Mouse (Mus musculus) inflammation-experienced regulatory T-cells, adult 6 months (primary cell): Measurements from ENCODE around the gene Slc41a1. TPM values are rescaled to one million over a fixed set of nuclear protein-coding genes. Genes with fewer than 3 reads are reported as not detected.
"Not testable (repeated sequence)": the region's sequence is repeated elsewhere in the genome, so short reads cannot be mapped to it uniquely, and the experiment has no call there.

Source experiments
- ATAC-seq: one replicate; pipeline ENCODE4 v1.8.0; 2017
- polyA plus RNA-seq, 3 experiments: library from polyadenylated mRNA; unstranded; fragments of 100-300 nt; shearing (Covaris generic); gene quantifications; one replicate each; pipeline ENCODE4 v1.2.1; 2017

Gene Slc41a1
- 10 to 100 TPM; 14.0 to 24.6 (median 17.6) TPM for polyA plus RNA-seq

DNA sequence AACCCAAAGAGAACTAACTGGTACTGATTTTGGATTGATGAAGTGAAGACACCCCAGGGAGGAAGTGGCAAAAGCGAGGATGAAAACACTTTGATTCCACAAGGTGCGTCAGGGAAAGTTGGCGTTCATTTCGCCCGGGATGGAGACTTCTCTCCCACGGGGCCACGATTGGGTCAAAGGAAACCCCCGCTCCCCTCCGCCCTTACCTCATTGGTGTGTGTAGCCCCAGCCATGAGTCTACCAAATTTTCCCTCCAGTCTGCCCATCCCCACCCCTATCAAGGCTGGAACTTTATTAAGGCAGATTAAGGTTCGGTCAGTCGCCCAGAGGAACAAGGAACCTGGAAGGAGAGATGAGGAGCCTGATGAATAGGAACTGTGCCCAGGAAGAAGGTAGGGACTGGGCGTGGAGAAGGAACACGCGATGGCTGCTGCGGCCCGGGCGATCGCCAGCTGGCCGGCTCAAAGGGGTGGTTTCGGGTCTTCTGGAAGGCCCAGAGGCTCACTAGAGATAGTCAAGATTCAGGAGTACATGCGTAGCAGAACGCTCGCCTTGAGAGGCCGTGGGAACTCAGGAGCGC lies at the start of gene Slc41a1:
Gene Slc41a1, plus strand, starts transcription at position 287 of the 580 bp plus-strand sequence.
- peak; percentile 26 for ATAC-seq

DNA sequence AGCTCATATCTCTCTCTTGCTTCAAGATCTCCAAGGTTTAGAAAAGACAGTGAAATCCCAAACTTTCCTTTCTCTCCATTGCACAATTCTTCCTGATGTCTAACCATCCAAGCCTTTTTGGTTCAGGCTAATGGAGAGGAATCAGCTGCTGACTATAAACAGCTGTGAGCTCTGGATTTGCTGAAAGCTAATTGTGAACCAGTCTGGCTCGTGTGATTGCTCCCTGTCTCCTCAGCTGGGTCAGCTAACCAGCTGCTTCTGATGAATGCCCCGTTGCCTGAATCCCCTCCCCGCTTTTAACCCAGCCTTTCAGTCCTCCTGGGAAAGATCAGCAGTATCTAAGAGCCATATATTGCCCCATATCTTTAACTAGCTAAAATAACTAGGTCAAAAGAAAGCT lies 32.7 kb upstream of the Slc41a1 start:
- no peak for ATAC-seq

DNA sequence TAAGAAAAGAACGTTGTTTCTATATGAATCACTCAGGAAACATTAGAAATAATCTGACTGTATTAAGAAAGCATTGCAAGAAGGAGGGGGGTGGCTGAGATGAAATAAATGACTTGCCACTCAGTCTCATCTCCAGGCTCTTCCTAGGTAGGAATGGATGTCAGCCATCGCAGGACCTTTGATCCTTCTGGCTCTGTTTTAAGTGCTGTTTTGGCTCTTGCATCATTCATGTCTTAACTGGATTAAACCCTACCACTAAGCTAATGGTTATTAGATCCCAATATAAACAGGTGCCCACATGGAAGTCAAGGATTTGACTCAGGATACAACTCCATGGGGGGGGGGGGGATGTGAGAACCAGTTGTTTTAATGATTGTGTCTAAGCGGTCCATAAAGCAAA lies 32.1 kb upstream of the Slc41a1 start:
- no peak for ATAC-seq

DNA sequence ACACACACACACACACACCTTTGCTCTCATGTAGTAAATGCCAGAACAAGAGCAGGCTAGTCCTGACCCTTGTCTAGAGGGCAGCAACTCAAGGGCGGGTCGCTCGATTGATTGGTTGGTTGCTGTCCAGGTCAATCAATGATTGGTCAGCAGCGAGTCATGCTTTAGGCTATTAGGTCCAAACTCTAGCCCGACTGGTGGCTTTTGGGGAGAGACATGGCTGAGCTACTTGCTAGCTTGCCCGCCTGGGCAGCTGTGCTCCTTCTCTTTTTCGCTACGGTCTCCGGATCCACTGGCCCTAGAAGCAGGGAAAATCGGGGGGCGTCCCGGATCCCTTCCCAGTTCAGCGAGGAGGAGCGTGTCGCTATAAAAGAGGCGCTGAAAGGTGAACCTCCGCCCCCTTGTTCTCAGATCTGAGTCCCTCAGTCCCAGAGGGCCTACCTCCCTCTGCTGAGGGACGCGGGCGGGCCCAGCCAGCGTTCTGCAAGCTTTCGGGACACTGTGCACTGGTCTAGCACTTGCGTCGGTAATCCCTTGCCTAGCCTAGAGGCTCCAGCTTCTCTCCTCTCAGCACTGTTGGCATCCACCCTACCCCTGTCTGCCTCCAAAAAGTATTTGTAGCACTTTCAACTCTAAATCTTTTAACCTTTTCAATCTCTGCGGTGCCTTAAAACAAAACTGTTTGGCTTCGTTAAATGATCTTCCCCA lies 29.9 kb upstream of the Slc41a1 start, which contains the start of gene Pm20d1:
Gene Pm20d1, plus strand, starts transcription at position 180 of the 708 bp plus-strand sequence.
- ATAC-seq: no peak

DNA sequence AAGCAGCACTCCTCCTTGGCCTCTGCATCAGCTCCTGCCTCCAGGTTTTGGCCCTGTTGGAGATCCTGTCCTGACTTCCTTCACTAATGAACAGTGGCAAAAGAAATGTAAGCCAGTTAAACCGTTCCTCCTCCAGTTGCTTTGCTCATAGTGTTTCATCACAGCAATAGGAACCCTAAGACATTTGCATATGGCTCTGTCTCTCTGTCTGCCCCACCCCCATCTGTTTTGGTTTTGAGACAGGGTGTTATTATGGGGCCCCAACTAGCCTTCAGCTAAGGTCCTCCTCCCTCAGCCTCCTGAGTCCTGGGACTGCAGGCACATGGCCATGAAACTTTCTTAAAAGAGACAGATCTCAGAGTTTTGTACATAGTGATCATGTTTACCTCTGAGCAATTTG lies 27.3 kb upstream of the Slc41a1 start:
- no peak for ATAC-seq

DNA sequence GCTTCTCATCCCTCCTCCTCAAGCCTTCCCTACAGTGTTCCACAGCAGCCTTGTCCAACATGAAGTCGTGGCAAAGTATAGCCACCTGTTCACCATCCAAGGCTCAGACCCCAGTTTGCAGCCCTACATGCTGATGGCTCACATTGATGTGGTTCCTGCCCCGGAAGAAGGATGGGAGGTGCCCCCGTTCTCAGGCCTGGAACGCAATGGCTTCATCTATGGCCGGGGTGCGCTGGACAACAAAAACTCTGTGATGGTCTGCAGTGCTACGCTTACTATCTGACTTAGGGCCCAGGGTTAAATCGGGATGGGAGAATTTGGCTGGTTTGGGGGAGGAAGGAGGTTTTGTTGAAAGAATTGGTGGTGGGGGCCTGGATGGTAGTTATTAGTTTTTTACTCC lies 26.2 kb upstream of the Slc41a1 start:
- ATAC-seq: no peak

DNA sequence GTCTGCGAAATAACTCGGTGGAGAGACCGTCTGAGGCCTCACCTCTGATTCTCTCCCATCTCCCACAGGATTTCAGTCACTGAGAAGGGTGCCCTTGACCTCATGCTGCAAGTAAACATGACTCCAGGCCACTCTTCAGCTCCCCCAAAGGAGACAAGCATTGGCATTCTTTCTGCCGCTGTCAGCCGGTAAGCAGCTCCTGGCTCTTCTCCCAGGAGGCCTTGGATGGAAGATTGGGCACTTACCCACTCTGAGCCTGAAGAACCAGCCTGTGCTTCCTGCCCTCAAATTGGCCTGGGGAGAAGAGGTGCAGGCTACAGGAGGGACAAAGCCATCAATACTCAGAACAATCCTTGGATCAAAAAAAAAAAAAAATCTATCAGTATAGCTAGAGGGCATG lies 24.6 kb upstream of the Slc41a1 start:
- no peak for ATAC-seq

DNA sequence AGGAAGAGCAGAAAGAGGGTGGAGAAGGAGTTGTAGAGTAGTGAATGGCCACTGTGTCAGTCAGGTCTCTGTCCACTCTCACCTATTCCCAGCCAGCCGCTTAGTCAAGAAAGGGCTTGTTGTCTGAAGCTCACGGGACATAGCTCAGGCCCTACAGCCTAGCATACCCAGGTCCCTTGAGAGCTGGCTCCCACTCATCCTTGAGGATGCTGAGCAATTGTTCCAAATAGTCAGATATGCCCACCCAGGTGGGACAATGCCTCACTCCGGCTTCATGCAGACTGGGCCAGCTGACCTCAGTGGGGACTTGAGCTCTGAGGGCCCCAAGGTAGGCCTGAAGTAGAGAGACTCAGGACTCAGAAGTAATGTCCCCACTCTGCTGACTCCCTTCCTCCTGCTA lies 23.1 kb upstream of the Slc41a1 start:
- ATAC-seq: no peak

DNA sequence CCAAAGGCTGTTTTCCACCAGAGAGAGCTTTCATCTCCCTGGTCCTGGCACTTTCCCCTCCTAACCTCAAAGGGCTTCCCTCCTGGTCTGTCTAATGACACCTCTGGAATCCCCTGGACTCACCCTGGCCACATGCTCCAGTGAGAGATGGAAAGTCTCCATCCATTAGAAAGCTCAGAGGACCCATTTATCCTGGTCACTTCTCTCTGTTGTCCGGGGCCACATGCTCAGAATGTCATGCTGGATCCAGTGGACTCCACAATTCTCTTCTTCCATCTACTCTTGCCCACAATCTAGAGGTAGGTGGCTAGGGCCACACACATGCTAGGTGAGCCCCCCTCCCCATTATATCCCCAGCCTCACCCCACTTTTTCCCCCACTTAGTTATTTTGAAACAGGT lies 18.3 kb upstream of the Slc41a1 start:
- no peak for ATAC-seq

DNA sequence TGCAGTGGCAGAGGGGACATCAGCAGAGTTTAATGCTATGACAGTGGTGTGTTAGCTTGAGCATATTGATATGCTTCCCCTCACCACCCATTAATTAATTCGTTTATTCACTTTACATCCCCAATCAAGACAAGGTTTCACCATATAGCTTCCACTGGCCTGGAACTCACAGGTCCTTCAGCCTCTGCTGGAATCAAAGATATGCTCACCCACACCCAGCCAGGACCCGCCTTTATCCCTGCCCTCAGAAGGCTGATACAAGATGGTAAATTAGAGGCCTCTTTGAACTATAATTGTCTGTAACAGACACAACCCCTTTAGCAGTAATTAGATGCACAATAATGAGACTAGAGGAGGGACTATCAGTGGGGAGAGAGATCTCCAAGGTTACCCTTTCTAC lies 17.6 kb upstream of the Slc41a1 start:
- no peak for ATAC-seq

DNA sequence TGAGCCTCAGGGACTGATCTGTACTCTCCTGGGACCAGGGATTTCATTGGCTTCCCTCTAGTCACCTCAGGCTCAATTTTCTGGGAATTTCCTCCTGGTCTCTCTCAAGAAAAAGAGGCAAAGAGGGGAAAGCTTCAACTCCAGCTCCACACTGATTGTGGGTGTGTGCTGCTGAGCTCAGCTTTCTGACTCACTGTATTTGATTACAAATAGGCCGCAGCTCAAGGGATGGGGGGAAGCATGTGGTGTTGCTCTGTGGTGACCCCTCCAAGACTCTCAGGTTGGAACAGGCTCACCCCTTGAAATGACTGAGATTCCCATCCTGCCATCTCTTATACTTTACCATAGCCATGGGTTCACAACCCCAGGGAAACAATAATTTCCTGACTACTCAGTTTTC lies 15.9 kb upstream of the Slc41a1 start:
- no peak for ATAC-seq

DNA sequence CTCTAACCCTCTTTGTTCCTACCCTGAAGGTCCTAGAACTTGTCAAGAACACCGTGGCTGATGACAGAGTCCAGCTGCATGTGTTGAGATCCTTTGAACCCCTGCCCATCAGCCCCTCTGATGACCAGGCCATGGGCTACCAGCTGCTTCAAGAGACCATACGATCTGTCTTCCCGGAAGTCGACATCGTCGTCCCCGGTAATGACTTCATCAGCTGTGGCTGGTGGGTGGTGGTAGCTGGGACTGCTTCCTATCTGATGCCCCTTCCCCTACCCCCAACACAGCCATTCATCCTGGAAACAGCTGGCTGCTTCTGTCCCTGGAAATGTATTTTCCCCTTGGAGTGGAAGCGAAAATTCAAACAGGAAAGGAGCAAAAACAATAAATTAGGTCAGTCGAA lies 15.3 kb upstream of the Slc41a1 start:
- no peak for ATAC-seq

DNA sequence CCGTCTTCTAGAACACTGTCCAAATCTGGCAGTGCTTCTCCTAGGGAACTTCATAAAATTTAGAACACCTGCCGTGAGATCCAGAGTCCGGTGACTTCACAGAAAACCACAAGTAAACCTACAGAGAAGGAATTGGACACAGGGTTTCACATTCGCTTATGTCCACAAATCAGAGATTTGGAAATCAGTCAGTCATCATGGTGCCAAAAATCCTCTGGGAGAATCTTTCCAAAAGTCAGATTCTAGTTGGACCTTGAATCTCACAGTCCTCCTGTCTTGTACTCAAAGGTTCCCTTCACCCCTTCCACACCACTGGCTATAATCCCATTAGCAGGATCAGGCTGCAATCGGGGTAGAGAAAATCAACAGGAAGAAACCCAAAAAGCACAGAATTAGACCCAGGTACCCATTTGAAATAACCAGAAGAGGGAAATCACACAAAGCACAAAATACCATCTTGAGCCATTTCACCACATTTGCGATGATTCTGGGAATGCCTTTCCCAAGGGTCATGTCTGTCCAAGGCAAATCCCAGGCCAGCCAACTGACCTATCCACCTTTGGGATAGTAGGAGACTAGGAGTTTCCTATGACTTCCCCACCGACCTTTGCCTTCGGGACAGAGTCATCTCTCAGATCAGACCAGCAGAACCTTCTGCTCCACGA lies 14.5 kb upstream of the Slc41a1 start:
- no peak for ATAC-seq

DNA sequence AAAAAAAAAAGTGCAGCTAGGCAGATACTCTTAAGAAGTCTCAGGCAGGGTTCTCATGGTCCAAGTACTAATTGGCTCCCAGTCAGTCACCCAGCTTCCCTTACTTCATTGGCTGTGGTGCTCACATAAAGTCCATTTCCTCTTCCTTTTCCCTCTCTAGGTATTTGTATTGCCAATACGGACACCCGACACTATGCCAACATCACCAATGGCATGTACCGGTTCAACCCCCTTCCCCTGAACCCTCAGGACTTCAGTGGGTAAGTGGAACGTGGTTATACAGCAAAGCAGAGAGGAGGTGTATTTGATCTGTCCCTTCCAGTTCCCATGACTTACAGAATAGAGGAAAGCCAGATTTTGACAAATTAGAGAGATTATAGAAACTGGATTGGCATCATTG lies 13.6 kb upstream of the Slc41a1 start:
- no peak for ATAC-seq

DNA sequence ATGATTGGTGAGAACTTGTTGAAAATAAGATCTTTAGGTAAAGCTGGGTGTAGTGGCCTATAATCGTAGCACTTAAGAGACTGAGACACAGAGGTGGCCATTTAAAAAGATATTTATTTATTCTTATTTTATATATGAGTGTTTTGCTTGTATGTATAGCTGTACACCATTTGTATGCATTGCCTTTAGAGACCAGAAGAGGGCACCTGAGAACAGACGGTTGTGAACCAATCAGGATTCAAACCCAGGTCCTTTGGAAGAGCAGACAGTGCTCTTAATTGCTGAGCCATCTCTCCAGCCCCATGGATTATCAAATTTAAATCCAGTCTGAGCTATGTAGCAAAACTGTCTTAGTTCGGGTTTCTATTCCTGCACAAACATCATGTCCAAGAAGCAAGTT lies 13.1 kb upstream of the Slc41a1 start:
- ATAC-seq: no peak

DNA sequence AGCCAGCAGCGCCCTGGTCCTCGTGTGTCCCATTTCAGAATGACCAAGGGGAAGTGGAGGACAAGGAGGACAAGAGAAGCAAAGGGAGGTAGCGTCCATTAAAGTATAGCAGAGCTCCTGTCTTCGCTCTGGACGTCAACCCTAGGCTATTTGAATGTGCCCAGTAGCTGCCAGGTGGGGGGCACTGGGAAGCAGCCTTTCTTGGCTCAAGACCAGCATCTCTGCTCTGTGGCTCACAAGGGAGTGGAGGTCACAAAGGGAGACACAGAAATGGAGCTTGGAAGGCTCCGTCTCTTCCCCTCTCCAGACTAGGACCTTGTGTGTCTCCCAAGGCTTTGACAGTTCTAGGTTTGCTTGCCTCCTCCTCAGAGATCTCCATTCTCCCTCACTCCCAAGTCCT lies 10.4 kb upstream of the Slc41a1 start:
- no peak for ATAC-seq

DNA sequence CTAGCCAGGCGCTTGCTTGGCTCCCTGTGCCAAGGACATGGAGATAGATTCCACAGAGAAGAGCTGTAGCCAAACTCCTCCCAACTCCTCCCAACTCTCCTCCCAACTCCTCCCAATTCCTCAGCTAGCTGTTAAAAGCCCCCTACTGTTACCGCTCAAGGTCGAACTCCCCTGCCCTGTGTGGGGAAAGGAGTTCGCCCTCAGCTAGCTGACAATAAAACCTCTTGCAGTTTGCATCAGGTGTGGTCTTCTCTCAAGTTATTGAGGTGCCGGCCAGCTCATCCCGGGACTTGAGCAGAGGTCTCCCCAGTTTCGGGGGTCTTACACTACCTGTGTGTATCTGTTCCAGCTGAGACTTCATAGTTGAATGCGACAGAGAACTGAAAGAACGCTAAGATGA lies 6.9 kb upstream of the Slc41a1 start:
- ATAC-seq: not testable (repeated sequence)

DNA sequence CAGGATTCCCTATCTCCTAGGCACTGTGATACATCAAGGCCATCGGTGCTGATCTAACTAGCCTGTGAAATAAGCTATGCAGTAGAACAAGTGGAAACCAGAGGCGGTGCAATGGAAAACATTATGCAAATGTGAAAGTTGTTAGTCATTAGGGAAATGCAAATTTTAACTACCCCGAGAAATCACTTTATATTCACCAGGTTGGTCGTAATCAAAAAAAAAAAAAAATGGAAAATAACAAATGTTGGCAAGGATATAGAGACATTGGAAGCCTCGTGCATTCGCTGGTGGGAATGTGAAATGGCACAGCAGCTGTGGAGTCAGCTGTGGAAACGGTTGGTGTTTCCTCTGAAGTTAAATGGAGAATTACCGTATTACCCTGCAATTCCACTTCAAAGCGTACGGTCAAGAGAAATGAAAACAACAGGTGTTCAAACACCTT lies 6.4 kb upstream of the Slc41a1 start:
- ATAC-seq: peak; percentile 80

DNA sequence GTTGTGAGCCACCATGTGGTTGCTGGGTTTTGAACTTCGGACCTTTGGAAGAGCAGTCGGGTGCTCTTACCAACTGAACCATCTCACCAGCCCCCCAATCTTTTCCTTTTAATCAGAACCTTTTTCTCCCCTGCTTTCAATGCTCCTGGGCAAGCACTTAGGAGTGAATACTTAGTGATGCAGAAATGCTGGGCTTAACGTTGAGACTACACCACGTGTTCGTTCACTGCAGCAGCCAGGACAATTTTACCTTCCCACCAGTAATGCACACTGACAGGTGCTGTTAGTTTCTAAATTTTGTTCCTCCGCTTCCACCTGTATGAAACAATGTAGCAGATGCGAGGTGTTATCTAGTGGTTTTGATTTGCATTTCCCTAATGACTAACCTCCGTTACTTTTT lies 5.0 kb upstream of the Slc41a1 start:
- ATAC-seq: no peak

DNA sequence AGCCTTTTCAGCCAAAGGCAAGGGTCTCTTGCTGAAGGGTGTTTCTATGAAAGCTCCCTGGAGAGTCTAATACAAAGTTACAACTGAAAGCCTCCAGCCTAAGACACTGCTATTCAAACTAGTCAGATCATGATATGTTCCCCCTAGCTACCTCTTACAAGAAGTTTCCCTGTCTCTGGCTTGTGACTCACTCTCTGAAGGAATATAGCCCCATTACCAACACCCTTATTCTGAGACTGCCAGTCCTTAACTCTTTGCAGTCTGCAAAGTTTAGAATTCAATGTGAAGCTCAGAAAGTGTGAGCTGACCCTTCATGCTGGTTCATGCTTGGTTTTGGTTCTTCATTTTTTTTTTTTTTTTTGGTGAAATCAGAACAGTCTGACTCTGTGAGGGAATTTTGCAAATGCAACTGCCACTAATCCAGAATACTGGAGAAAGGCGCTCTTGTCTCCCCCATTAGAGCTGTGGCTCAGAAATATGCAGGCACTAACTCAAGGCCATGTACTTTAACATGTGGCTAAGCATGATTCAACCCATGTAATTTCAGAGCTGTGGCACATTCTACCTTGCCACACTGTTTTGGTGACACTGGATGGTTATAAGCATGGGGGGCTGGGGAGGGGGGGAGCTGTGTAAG lies 4.3 kb upstream of the Slc41a1 start:
- no peak for ATAC-seq

DNA sequence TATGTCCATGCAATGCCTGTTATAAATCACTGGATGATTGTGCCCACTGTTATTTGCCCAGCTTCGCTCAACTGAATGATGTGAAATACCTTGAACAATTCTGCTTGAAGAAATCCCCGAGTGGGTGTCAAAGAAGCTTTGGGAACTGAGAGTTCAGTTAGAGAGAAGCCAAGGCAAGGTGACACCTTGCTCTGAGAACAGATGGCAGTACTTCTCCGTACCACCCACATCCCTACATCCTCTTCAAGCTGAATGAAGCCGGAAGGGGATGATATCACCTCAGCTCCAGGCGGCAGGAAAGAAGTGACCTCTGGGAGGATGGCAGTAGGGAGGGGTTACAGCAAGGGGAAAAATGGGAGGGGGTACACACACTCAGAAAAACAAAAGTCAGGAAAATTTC lies 3.7 kb upstream of the Slc41a1 start:
- no peak for ATAC-seq

DNA sequence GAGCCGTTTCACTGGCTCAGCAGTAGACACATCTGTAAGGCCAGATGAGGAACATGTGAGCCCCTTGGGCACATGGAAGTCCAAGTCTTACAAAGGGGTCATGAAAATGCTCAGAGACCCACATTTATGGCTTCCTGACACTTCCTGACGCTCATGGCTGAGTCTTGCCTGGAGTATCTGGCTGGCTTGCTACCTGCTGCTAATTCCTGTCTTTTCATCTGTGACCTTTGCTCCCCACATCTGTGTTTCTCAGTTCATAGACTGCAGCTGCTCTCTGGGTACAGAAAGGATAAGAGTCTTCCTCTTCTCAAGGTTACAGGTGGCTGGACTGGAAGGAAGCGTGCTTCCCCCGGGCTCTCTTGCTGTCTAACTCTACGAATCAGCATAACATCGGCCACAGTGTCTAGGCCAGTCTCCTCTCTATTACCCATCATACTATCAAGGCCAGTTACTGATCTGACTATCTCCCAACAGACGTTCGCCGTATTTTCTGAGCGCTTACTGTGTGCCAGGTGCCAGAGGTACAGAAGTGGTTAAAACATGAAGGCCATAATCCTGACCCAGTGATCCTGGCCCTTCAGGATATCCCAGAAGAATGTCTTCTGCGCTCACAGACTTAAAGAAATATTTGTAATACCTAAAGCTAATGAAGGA lies 2.6 kb upstream of the Slc41a1 start:
- no peak for ATAC-seq

DNA sequence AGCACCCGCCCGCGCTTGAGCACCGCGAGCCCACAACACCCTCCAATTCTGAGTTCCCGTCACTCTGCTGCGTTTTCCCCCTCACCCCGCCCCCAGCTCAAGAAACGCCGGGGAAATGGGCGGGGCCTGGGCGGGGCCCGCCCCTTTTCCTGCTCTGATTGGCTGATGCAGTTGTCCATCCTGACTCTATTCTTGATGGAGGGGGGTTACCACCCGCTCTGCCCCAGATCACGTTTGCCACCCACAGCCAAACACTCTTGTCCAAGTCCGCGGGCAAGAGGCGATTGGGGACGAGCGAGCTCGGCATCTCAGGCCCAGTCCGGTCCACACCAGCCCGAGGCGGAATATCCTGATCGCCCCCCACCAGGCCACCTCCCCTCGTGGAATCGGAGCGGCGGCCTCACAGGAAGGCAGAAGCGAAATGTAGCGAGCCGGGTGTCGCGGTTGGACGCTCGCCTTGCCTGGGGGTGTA lies 530 bp downstream of the Slc41a1 start:
- ATAC-seq: peak; percentile 87
